Mouse (Mus musculus) C2C12 (cell line): ENCODE measurements around the gene Arhgap19.

ENCODE experiments used
- CEBPB ChIP-seq: IDR thresholded peaks from one replicate; pipeline ENCODE4 v1.6.1; 2011; ENCODE audit warnings: low read depth, mild to moderate bottlenecking, control low read depth, moderate library complexity
- CTCF ChIP-seq: IDR thresholded peaks from one replicate; pipeline ENCODE4 v1.5.1; 2011; ENCODE audit not compliant: control insufficient read depth, insufficient read depth, insufficient read length
- FOSL1 ChIP-seq: IDR thresholded peaks from one replicate; pipeline ENCODE4 v1.8.0; 2011; ENCODE audit warnings: mild to moderate bottlenecking, low read length; ENCODE audit not compliant: poor library complexity, insufficient read depth, severe bottlenecking
- MAX ChIP-seq: IDR thresholded peaks from one replicate; pipeline ENCODE4 v1.6.1; 2011; ENCODE audit warnings: mild to moderate bottlenecking, control low read depth
- MYOD1 ChIP-seq: IDR thresholded peaks from one replicate; pipeline ENCODE4 v1.6.1; 2011; ENCODE audit warnings: low read depth; ENCODE audit not compliant: control insufficient read depth, insufficient read length
- MYOG ChIP-seq: IDR thresholded peaks from one replicate; pipeline ENCODE4 v1.6.1; 2011; ENCODE audit not compliant: control insufficient read depth, insufficient read length; ENCODE audit errors: extremely low read depth
- USF1 ChIP-seq: IDR thresholded peaks from one replicate; pipeline ENCODE4 v1.6.1; 2011; ENCODE audit warnings: low read depth, mild to moderate bottlenecking, control low read depth, moderate library complexity

- TF ChIP-seq CTCF (no peak), USF1 (no peak), FOSL1 (no peak), MYOD1 (no peak), CEBPB (no peak), MAX (no peak), MYOG (no peak)
Observed at GRCm38 (mm10) chr19:41723337-41723736, 78.5 kb downstream of the Arhgap19 start.
